Mouse (Mus musculus): ENCODE measurements around the gene Klhl22. TPM values are rescaled to one million over a fixed set of nuclear protein-coding genes. Genes with fewer than 3 reads are reported as not detected.

Gene Klhl22
- total and polyA plus RNA-seq, 2 experiments from 2014 or later, result 21.7 to 42.0 TPM

DNA sequence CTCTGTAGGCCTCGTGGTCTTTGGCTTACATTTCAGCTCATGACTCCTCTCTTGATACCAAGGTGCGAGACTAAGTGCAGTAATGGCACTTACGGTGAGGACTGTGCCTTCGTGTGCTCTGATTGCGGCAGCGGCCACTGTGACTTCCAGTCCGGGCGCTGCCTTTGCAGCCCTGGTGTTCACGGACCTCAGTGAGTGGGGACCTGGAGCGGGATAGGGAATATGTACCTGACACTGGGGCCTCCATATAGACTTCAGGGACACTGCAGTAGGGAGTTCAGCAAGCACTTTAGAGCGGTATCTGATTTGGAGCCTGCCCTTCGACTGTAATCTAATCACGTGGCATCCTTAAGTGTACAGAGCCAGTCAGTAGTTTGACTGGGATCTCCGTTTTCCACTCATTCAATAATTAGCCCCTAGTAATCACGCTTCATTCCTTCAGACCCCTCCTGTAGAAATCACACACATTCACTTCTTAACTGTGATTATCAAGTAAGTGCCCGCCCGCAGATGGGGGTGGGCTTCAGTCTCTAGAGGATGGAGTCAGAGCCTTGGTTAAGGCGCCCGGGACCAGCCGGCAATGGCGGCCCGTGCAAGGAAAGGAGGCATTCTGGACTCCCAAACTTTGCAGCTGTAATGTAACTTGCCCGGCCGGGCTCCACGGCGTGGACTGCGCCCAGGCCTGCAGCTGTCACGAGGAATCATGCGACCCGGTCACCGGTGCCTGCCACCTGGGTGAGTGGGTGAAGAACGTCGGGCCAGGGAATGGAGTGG lies 44.4 kb downstream of the Klhl22 start:
- peaks cover 17% of the 10 kb centered on the region for H3K4me1 ChIP-seq (ENCODE audit: control insufficient read depth, insufficient read depth)
- no peak for DNase-seq (ENCODE audit: low spot score)
- H3K9me3 ChIP-seq (replicated peaks; ENCODE audit: control insufficient read depth, low read length), result no peaks in the 10 kb centered on the region
- no peak overlapping the region for H3K9ac ChIP-seq (replicated peaks; ENCODE audit: low read depth, low read length)
- no peak for ATAC-seq (ENCODE audit: insufficient read depth, low read depth)
- peak overlapping the region; percentile 34 for H3K4me3 ChIP-seq (ENCODE audit: low read depth, low read length)
- 38% methylated on average over 33 of the region's 33 CpGs for WGBS
- H3K36me3 ChIP-seq (replicated peaks; ENCODE audit: control insufficient read depth, insufficient read depth, low read length), result no peaks in the 10 kb centered on the region
- H3K27ac ChIP-seq (ENCODE audit: low read depth), result no peak overlapping the region
- peak overlapping the region; percentile 52 for H3K4me2 ChIP-seq (ENCODE audit: low read depth, low read length)
- peaks cover 81% of the 10 kb centered on the region for H3K27me3 ChIP-seq (ENCODE audit: control insufficient read depth, insufficient read depth, low read length)
- no peak for TF ChIP-seq CTCF (IDR thresholded peaks at IDR 0.05; ENCODE audit: low read depth)
- no peak for TF ChIP-seq EP300 (IDR thresholded peaks at IDR 0.05; ENCODE audit: low read depth)

GRCm38 (mm10) chr16:17804449-17804912 lies 45.1 kb downstream of the Klhl22 start:
- H3K4me3 ChIP-seq (ENCODE audit: low read depth, low read length), result peak overlapping the region; percentile 15
- H3K4me1 ChIP-seq (ENCODE audit: control insufficient read depth, insufficient read depth), result peaks cover 17% of the 10 kb centered on the region

DNA sequence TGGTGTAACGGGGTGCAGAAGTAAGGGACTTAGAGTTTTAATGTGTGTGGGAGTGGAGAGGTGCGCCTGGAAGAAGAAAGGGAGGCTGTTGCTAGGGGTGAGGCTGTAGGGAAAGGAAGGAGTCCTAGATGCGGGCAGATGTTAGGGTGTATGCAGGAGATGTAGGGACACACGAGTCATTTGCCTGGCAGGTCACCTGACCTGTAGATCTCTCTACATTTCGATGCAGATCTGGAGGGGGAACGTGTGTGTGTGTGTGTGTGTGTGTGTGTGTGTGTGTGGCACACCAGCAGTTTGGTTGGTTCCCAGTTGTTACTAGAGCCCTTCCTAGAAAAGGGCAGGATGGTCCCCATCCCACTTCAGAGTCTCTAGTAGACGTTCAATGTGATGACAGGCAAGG lies 45.6 kb downstream of the Klhl22 start:
- no peak overlapping the region for H3K9ac ChIP-seq (replicated peaks; ENCODE audit: low read depth, low read length)
- H3K4me1 ChIP-seq (ENCODE audit: control insufficient read depth, insufficient read depth), result peaks cover 17% of the 10 kb centered on the region
- TF ChIP-seq CTCF (IDR thresholded peaks at IDR 0.05; ENCODE audit: low read depth) (no peak), EP300 (IDR thresholded peaks at IDR 0.05; ENCODE audit: low read depth) (no peak)

More at GRCm38 (mm10) chr16:17804449-17804912, 45.1 kb downstream of the Klhl22 start:
- H3K27ac ChIP-seq (ENCODE audit: low read depth), result no peak overlapping the region
- WGBS, result 12% methylated on average over 31 of the region's 33 CpGs
- no peak overlapping the region for H3K9ac ChIP-seq (replicated peaks; ENCODE audit: low read depth, low read length)
- peak overlapping the region; percentile 52 for H3K4me2 ChIP-seq (ENCODE audit: low read depth, low read length)
- ATAC-seq (ENCODE audit: insufficient read depth, low read depth), result no peak
- no peaks in the 10 kb centered on the region for H3K36me3 ChIP-seq (replicated peaks; ENCODE audit: control insufficient read depth, insufficient read depth, low read length)
- no peak for DNase-seq (ENCODE audit: low spot score)
- no peaks in the 10 kb centered on the region for H3K9me3 ChIP-seq (replicated peaks; ENCODE audit: control insufficient read depth, low read length)
- H3K27me3 ChIP-seq (ENCODE audit: control insufficient read depth, insufficient read depth, low read length), result peaks cover 74% of the 10 kb centered on the region
- TF ChIP-seq CTCF (IDR thresholded peaks at IDR 0.05; ENCODE audit: low read depth) (no peak), EP300 (IDR thresholded peaks at IDR 0.05; ENCODE audit: low read depth) (no peak)

DNA sequence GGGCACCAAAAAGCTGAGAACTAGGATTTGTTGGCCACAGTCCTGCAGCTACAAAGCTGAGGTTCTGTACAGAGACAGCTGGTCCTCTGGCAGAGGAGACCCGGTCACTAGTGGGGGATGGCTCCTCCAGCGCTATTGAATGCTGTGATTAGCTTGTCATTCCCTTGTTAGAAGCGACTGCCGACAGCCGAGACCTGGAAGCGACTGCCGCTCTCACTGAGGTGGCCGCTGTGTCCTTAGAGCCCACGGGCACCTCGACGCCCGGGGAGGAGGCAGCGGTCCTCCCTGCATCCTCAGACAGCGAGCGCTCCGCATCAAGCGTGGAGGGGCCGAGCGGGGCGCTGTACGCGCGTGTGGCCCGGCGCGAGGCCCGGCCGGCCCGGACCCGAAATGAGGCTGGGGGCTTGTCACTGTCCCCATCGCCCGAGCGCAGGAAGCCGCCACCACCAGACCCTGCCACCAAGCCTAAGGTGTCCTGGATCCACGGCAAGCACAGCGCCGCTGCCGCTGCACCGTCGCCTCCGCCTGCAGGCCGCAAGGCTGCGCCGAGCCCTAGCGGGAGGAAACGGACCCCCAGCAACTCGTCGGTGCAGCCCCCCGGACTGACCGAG lies 47.3 kb downstream of the Klhl22 start:
- Histone ChIP-seq H3K27me3 (ENCODE audit: control insufficient read depth, insufficient read depth, low read length) (peaks cover 56% of the 10 kb centered on the region), H3K4me2 (ENCODE audit: low read depth, low read length) (peak overlapping the region; percentile 76), H3K9ac (replicated peaks; ENCODE audit: low read depth, low read length) (peak overlapping the region; percentile 18), H3K9me3 (replicated peaks; ENCODE audit: control insufficient read depth, low read length) (no peaks in the 10 kb centered on the region), H3K4me3 (ENCODE audit: low read depth, low read length) (peak overlapping the region; percentile 44), H3K4me1 (ENCODE audit: control insufficient read depth, insufficient read depth) (peaks cover 17% of the 10 kb centered on the region), H3K36me3 (replicated peaks; ENCODE audit: control insufficient read depth, insufficient read depth, low read length) (no peaks in the 10 kb centered on the region), H3K27ac (ENCODE audit: low read depth) (no peak overlapping the region)
- ATAC-seq (ENCODE audit: insufficient read depth, low read depth) (no peak), DNase-seq (ENCODE audit: low spot score) (no peak)
- TF ChIP-seq EP300 (IDR thresholded peaks at IDR 0.05; ENCODE audit: low read depth) (no peak), CTCF (IDR thresholded peaks at IDR 0.05; ENCODE audit: low read depth) (no peak)
- 11% methylated on average over 47 of the region's 50 CpGs for WGBS

More for the DNA sequence above, 45.6 kb downstream of the Klhl22 start:
- Histone ChIP-seq H3K9me3 (replicated peaks; ENCODE audit: control insufficient read depth, low read length) (no peaks in the 10 kb centered on the region), H3K36me3 (replicated peaks; ENCODE audit: control insufficient read depth, insufficient read depth, low read length) (no peaks in the 10 kb centered on the region), H3K4me3 (ENCODE audit: low read depth, low read length) (no peak overlapping the region), H3K27ac (ENCODE audit: low read depth) (no peak overlapping the region), H3K27me3 (ENCODE audit: control insufficient read depth, insufficient read depth, low read length) (peaks cover 69% of the 10 kb centered on the region), H3K4me2 (ENCODE audit: low read depth, low read length) (peak overlapping the region; percentile 52; the same call in 1 of the 2 replicates)
- ATAC-seq (ENCODE audit: insufficient read depth, low read depth) (no peak), DNase-seq (ENCODE audit: low spot score) (no peak)
- 44% methylated on average over 7 of the region's 7 CpGs for WGBS

DNA sequence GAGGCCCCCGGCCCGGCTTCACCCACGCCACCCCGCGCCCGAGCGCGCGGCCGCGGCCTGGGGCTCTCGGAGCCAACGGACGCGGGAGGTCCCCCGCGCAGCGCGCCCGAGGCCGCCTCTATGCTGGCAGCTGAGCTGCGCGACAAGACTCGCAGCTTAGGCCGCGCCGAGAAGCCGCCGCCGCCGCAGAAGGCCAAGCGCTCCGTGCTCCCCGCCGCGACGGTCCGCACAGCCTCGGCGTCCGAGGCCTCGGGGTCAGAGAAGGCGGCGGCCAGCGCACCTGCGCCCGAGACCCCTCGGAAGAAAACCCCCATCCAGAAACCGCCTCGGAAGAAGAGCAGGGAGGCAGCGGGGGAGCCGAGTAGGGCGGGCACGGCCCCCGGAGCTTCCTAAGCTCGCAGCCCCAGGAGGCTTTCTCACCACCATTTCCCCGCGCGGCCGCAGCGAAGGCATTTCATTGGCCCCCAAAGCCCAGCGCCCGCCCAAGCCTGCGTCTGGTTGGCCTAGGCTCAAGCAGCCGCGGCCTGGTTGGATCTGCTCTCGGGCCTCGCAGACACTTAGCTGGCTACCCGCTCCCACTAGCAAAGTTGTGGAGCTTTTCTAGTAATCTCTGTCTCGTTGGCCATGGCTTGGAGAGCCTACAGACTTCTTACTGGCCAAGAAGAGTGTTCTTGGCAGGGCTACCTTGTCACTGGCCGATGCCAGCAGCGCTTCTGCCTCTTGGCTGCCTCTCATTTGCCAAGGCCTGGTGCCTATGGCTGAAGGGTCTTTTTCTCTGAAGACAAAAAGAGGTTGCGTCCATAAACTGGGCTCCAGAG lies 48.0 kb downstream of the Klhl22 start:
- DNase-seq (ENCODE audit: low spot score) (peak; percentile 67), ATAC-seq (ENCODE audit: insufficient read depth, low read depth) (peak; percentile 75)
- H3K4me2 ChIP-seq (ENCODE audit: low read depth, low read length), result peak overlapping the region; percentile 76
- peaks cover 48% of the 10 kb centered on the region for H3K27me3 ChIP-seq (ENCODE audit: control insufficient read depth, insufficient read depth, low read length)
- H3K27ac ChIP-seq (ENCODE audit: low read depth), result no peak overlapping the region
- peaks cover 17% of the 10 kb centered on the region for H3K4me1 ChIP-seq (ENCODE audit: control insufficient read depth, insufficient read depth)
- TF ChIP-seq CTCF (IDR thresholded peaks at IDR 0.05; ENCODE audit: low read depth), result no peak
- no peak for TF ChIP-seq EP300 (IDR thresholded peaks at IDR 0.05; ENCODE audit: low read depth)
- no peaks in the 10 kb centered on the region for H3K9me3 ChIP-seq (replicated peaks; ENCODE audit: control insufficient read depth, low read length)
- H3K4me3 ChIP-seq (ENCODE audit: low read depth, low read length), result peak overlapping the region; percentile 44
- peak overlapping the region; percentile 18 for H3K9ac ChIP-seq (replicated peaks; ENCODE audit: low read depth, low read length)
- no peaks in the 10 kb centered on the region for H3K36me3 ChIP-seq (replicated peaks; ENCODE audit: control insufficient read depth, insufficient read depth, low read length)
- 13% methylated on average over 68 of the region's 73 CpGs for WGBS

Measured in heart, postnatal 0 days (tissue).